Mouse (Mus musculus) stomach, postnatal 0 days (tissue): Measurements from ENCODE around the gene Elavl4. TPM values are rescaled to one million over a fixed set of nuclear protein-coding genes. Genes with fewer than 3 reads are reported as not detected.

Experiments
- ATAC-seq: fragments of 200-750 bp; cut with Nextera tagmentation; 2 replicates; pipeline ENCODE4 v1.8.0; 2017; ENCODE audit not compliant: low FRiP score, low TSS enrichment
- DNase-seq: peaks from one replicate; pipeline ENCODE4 v3.0.0-alpha.2; 2016; ENCODE audit warnings: low spot score
- H3K27ac ChIP-seq: fragments of 300-500 bp; sonication (generic); replicated peaks from 2 replicates; pipeline ENCODE4 v1.5.1; 2014; ENCODE audit warnings: mild to moderate bottlenecking, control low read depth
- H3K27me3 ChIP-seq: fragments of 300-500 bp; sonication (generic); 2 replicates; pipeline ENCODE4 v1.6.1; 2014; ENCODE audit warnings: low read length; ENCODE audit not compliant: control insufficient read depth, insufficient read depth
- H3K36me3 ChIP-seq: fragments of 300-500 bp; sonication (generic); 2 replicates; pipeline ENCODE4 v1.6.1; 2014; ENCODE audit warnings: low read length, mixed read lengths; ENCODE audit not compliant: control insufficient read depth, insufficient read depth
- H3K4me1 ChIP-seq: fragments of 300-500 bp; sonication (generic); replicated peaks from 2 replicates; pipeline ENCODE4 v1.6.1; 2014; ENCODE audit warnings: antibody characterized with exemption; ENCODE audit not compliant: control insufficient read depth, insufficient read depth
- H3K4me2 ChIP-seq: fragments of 300-500 bp; sonication (generic); replicated peaks from 2 replicates; pipeline ENCODE4 v1.6.1; 2014; ENCODE audit warnings: low read depth, mild to moderate bottlenecking, control low read depth, moderate library complexity
- H3K4me3 ChIP-seq: fragments of 300-500 bp; sonication (generic); 2 replicates; pipeline ENCODE4 v1.5.1; 2014; ENCODE audit warnings: low read depth, low read length, control low read depth
- H3K9ac ChIP-seq: fragments of 300-500 bp; sonication (generic); 2 replicates; pipeline ENCODE4 v1.6.1; 2014; ENCODE audit warnings: mild to moderate bottlenecking, low read length, control low read depth, mixed read lengths
- H3K9me3 ChIP-seq: fragments of 300-500 bp; sonication (generic); 2 replicates; pipeline ENCODE4 v1.6.1; 2016; ENCODE audit warnings: low read length; ENCODE audit not compliant: control insufficient read depth
- CTCF ChIP-seq: IDR thresholded peaks from 2 replicates; pipeline ENCODE4 v1.5.1; 2016; ENCODE audit warnings: antibody characterized with exemption, low read depth, mild to moderate bottlenecking, moderate library complexity
- EP300 ChIP-seq: optimal IDR thresholded peaks from 2 replicates; pipeline ENCODE3; 2016; ENCODE audit warnings: antibody characterized with exemption
- WGBS: fragments of 180-500 bp; shearing (Covaris S2); extraction: QIAGEN DNeasy Blood & Tissue Kit; methylation state at CpG from one replicate; pipeline ENCODE4 v1.1.7; 2014; 5-methylcytosine and 5-hydroxymethylcytosine counted together
- polyA plus RNA-seq: library from polyadenylated mRNA; unstranded; fragments of >200 nt; fragmentation: Nextera tagmentation; extraction: Ambion mirVana; gene quantifications from 2 replicates; pipeline ENCODE4 v1.2.1, GENCODE M21; 2015

Gene Elavl4
- polyA plus RNA-seq, result 15.3 and 18.5 TPM in 2 replicates

GRCm38 (mm10) chr4:110351178-110352000 lies at the start of gene Elavl4:
Gene Elavl4, minus strand, starts transcription at chr4:110351909.
- DNase-seq, result peak; percentile 60
- TF ChIP-seq CTCF, result peak; percentile 77
- TF ChIP-seq EP300, result no peak

GRCm38 (mm10) chr4:110397618-110398045 lies 45.9 kb upstream of the Elavl4 start, which contains the start of gene Agbl4:
Gene Agbl4, plus strand, starts transcription at chr4:110397661.
- H3K27ac ChIP-seq, result no peak within 1 kb of the TSS
- H3K4me2 ChIP-seq, result peak within 1 kb of the TSS; percentile 76
- H3K4me3 ChIP-seq, result peak within 1 kb of the TSS; percentile 45
- 0 out of 2 replicates have a peak within 1 kb of the TSS, but pooled peaks have one; percentile 35 for H3K9ac ChIP-seq
- no peak for TF ChIP-seq EP300
- no peak for TF ChIP-seq CTCF
- DNase-seq, result peak; percentile 62
- WGBS, result under 1% methylated on average over 27 of the region's 27 CpGs
- no peaks in the 10 kb centered on the region for H3K27me3 ChIP-seq
- peak; percentile 77; the same call in 1 of the 2 replicates for ATAC-seq
- 0 out of 2 replicates have a peak, but pooled peaks cover 3% of the 10 kb centered on the region for H3K4me1 ChIP-seq
- H3K9me3 ChIP-seq, result no peaks in the 10 kb centered on the region
- H3K36me3 ChIP-seq, result no peaks in the 10 kb centered on the region

More at GRCm38 (mm10) chr4:110351178-110352000, at the start of gene Elavl4:
- Histone ChIP-seq H3K27ac (no peak within 1 kb of the TSS), H3K9me3 (no peaks in the 10 kb centered on the region), H3K4me2 (peak within 1 kb of the TSS; percentile 96), H3K4me1 (no peaks in the 10 kb centered on the region), H3K4me3 (peak within 1 kb of the TSS; percentile 58), H3K9ac (peak within 1 kb of the TSS; percentile 50), H3K36me3 (no peaks in the 10 kb centered on the region), H3K27me3 (no peaks in the 10 kb centered on the region)
- WGBS, result under 1% methylated on average over 73 of the region's 75 CpGs
- ATAC-seq, result peak; percentile 86

GRCm38 (mm10) chr4:110396221-110396620 lies 44.5 kb upstream of the Elavl4 start:
- 77% methylated on average over 5 of the region's 5 CpGs for WGBS
- no peaks in the 10 kb centered on the region for H3K27me3 ChIP-seq
- ATAC-seq (no peak), DNase-seq (no peak)
- H3K36me3 ChIP-seq, result no peaks in the 10 kb centered on the region
- H3K4me3 ChIP-seq, result no peak overlapping the region
- 0 out of 2 replicates have a peak, but pooled peaks cover 3% of the 10 kb centered on the region for H3K4me1 ChIP-seq
- H3K9ac ChIP-seq, result no peak overlapping the region
- no peaks in the 10 kb centered on the region for H3K9me3 ChIP-seq
- no peak for TF ChIP-seq EP300
- TF ChIP-seq CTCF, result no peak
- H3K4me2 ChIP-seq, result no peak overlapping the region
- no peak overlapping the region for H3K27ac ChIP-seq

- Histone ChIP-seq H3K36me3 (no peaks in the 10 kb centered on the region), H3K27ac (no peak overlapping the region), H3K4me3 (no peak overlapping the region), H3K4me2 (no peak overlapping the region), H3K9ac (no peak overlapping the region), H3K9me3 (no peaks in the 10 kb centered on the region), H3K4me1 (no peaks in the 10 kb centered on the region), H3K27me3 (no peaks in the 10 kb centered on the region)
- ATAC-seq (no peak), DNase-seq (no peak)
- WGBS, result 75% methylated on average over 2 of the region's 2 CpGs
- no peak for TF ChIP-seq EP300
- no peak for TF ChIP-seq CTCF
These were observed 8.9 kb upstream of the Elavl4 start for GRCm38 (mm10) chr4:110360568-110360967.

- Histone ChIP-seq H3K27me3 (no peaks in the 10 kb centered on the region), H3K27ac (no peak overlapping the region), H3K4me3 (peak overlapping the region; percentile 58), H3K4me2 (peak overlapping the region; percentile 96), H3K36me3 (no peaks in the 10 kb centered on the region), H3K9ac (peak overlapping the region; percentile 50; the same call in 1 of the 2 replicates), H3K4me1 (no peaks in the 10 kb centered on the region), H3K9me3 (no peaks in the 10 kb centered on the region)
- WGBS, result 6% methylated on average over 5 of the region's 5 CpGs
- TF ChIP-seq CTCF, result no peak
- no peak for TF ChIP-seq EP300
- ATAC-seq (no peak), DNase-seq (no peak)
These were observed 276 bp upstream of the Elavl4 start for GRCm38 (mm10) chr4:110352001-110352369.

GRCm38 (mm10) chr4:110350856-110351177 lies 892 bp downstream of the Elavl4 start:
- Histone ChIP-seq H3K27ac (no peak overlapping the region), H3K36me3 (no peaks in the 10 kb centered on the region), H3K4me2 (peak overlapping the region; percentile 96), H3K4me3 (peak overlapping the region; percentile 58), H3K4me1 (no peaks in the 10 kb centered on the region), H3K9me3 (no peaks in the 10 kb centered on the region), H3K27me3 (no peaks in the 10 kb centered on the region), H3K9ac (no peak overlapping the region)
- TF ChIP-seq CTCF (no peak), EP300 (no peak)
- ATAC-seq (no peak), DNase-seq (no peak)
- 10% methylated on average over 6 of the region's 6 CpGs for WGBS
